8 mouse cellular contexts compared by ENCODE assay signal in the genomic region with DNA sequence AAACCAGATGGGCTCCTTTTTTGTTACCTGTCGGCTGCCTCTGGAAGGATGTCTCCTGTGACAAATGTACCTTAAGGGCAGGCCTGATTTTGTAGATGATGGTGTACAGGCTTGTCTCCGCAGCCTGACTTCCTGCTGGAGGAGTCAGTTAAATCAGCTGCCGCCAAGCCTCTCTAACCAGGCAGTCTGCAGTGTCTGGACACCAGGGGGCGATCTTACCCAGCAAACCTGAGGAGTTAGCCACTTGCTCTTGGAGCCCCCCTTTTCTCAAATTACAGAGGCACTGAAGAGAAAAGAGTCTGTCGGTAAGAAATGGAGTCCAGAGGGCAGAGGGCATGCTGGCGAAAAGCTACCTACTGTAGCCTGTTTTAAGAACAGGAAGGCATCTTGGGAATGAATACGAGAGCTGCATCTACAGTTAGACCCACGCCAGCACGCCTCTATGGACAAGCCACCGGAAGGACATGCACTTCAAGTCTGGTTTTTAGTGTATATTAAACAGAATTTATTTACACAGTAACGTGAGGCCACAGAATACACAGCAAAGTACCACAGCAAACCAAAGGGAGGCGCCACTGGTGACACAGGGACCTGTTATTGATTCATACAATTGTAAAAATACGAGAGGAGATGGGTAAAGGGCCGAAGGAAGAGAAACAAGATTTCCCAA. TPM values are rescaled to one million over a fixed set of nuclear protein-coding genes. Genes with fewer than 3 reads are reported as not detected.
A peak's percentile ranks its signal among the peaks of the same experiment; 100 is the strongest.
DNase-seq lines count a peak whose midpoint lies in the region; ATAC-seq and TF ChIP-seq lines count a peak whose summit lies in the region.

No protein-coding gene starts in this region.

- H3K27me3 ChIP-seq in MEL (ENCODE audit: control insufficient read depth in 1 of 2, insufficient read depth in 2 of 2, low read length in 2 of 2): no peaks in the 10 kb centered on the region; a peak in 3 of 4 replicates
- no peaks in the 10 kb centered on the region; the same call in 1 of the 2 replicates for H3K27me3 ChIP-seq in forebrain, postnatal 0 days (ENCODE audit: insufficient read depth, low read length)
- H3K27me3 ChIP-seq in hindbrain, embryonic 11.5 days (ENCODE audit: control insufficient read depth, insufficient read depth, low read length): no peaks in the 10 kb centered on the region

- peak; percentile 83 for DNase-seq in MEL (ENCODE audit: low read depth, low spot score)
- DNase-seq in forebrain, postnatal 0 days: peak; percentile 91
- peak; percentile 90 for DNase-seq in hindbrain, embryonic 11.5 days (ENCODE audit: low spot score)
- peak; percentile 84 for DNase-seq in layer of hippocampus, adult 9-10 months (ENCODE audit: low spot score)
- DNase-seq in lung, postnatal 36 days: peak; percentile 86
- peak; percentile 72 for DNase-seq in retina, postnatal 7 days (ENCODE audit: low read depth, low spot score)
- peak; percentile 96 for DNase-seq in thymus, postnatal 4 days

- ATAC-seq in cerebellum, adult (ENCODE audit: insufficient number of reproducible peaks, low FRiP score, low TSS enrichment): peak; percentile 70; the same call in 1 of the 2 replicates
- ATAC-seq in forebrain, postnatal 0 days: peak; percentile 89
- ATAC-seq in hindbrain, embryonic 11.5 days (ENCODE audit: low FRiP score): no peak

- peak; percentile 95 for TF ChIP-seq RAD21 in MEL (IDR thresholded peaks at IDR 0.05; ENCODE audit: low read depth, low read length)

- TF ChIP-seq POLR2A in MEL (IDR thresholded peaks at IDR 0.05; ENCODE audit: control insufficient read depth in 1 of 2, insufficient read depth in 1 of 2, low read depth in 1 of 2, low read length in 2 of 2, poor library complexity in 1 of 2): no peak

- no peaks in the 10 kb centered on the region for H3K9me3 ChIP-seq in MEL (replicated peaks; ENCODE audit: insufficient read depth, low read length)
- no peaks in the 10 kb centered on the region for H3K9me3 ChIP-seq in forebrain, postnatal 0 days (ENCODE audit: low read length)
- H3K9me3 ChIP-seq in hindbrain, embryonic 11.5 days (ENCODE audit: control insufficient read depth, low read length): no peaks in the 10 kb centered on the region

- H3K4me1 ChIP-seq in MEL (ENCODE audit: control insufficient read depth in 1 of 2, insufficient read depth in 2 of 2, low read length in 2 of 2): no peaks in the 10 kb centered on the region
- H3K4me1 ChIP-seq in forebrain, postnatal 0 days (ENCODE audit: insufficient read depth): no peaks in the 10 kb centered on the region
- H3K4me1 ChIP-seq in hindbrain, embryonic 11.5 days (replicated peaks; ENCODE audit: control insufficient read depth, insufficient read depth, low read length): no peaks in the 10 kb centered on the region

- TF ChIP-seq EP300 in MEL (IDR thresholded peaks at IDR 0.05; ENCODE audit: low read depth in 1 of 2, low read length in 2 of 2): no peak

- TF ChIP-seq CTCF in MEL (IDR thresholded peaks at IDR 0.05 in 2 of 3, conservative IDR thresholded peaks at IDR 0.05 in 1 of 3; ENCODE audit: control insufficient read depth in 1 of 3, insufficient read depth in 1 of 3, low read depth in 2 of 3, low read length in 3 of 3, poor library complexity in 1 of 3, severe bottlenecking in 1 of 3): peak; percentile 84 to 95 (median 91)
- peak; percentile 94 for TF ChIP-seq CTCF in forebrain, postnatal 0 days (IDR thresholded peaks at IDR 0.05; ENCODE audit: low read depth)

- no peak overlapping the region for H3K4me2 ChIP-seq in forebrain, postnatal 0 days (ENCODE audit: low read depth)
- H3K4me2 ChIP-seq in hindbrain, embryonic 11.5 days (replicated peaks; ENCODE audit: low read depth, low read length): no peak overlapping the region

- 43% methylated on average over 14 of the region's 14 CpGs for WGBS in forebrain, postnatal 0 days
- WGBS in hindbrain, embryonic 11.5 days: 44% methylated on average over 14 of the region's 14 CpGs

- H3K9ac ChIP-seq in MEL (ENCODE audit: control insufficient read depth, low read depth, low read length, poor library complexity, severe bottlenecking): no peak overlapping the region
- no peak overlapping the region for H3K9ac ChIP-seq in forebrain, postnatal 0 days
- no peak overlapping the region for H3K9ac ChIP-seq in hindbrain, embryonic 11.5 days (ENCODE audit: low read depth, low read length)

- no peak overlapping the region for H3K27ac ChIP-seq in MEL (ENCODE audit: control insufficient read depth, low read depth, low read length)
- H3K27ac ChIP-seq in forebrain, postnatal 0 days (ENCODE audit: low read depth, low read length): no peak overlapping the region
- H3K27ac ChIP-seq in hindbrain, embryonic 11.5 days (ENCODE audit: low read depth, low read length): no peak overlapping the region

- no peaks in the 10 kb centered on the region for H3K79me2 ChIP-seq in MEL (ENCODE audit: control insufficient read depth, insufficient read depth, low read length, poor library complexity)

- no peaks in the 10 kb centered on the region for H3K36me3 ChIP-seq in MEL (ENCODE audit: control insufficient read depth in 1 of 2, insufficient read depth in 2 of 2, low read length in 2 of 2)
- H3K36me3 ChIP-seq in forebrain, postnatal 0 days (ENCODE audit: insufficient read depth): no peaks in the 10 kb centered on the region
- H3K36me3 ChIP-seq in hindbrain, embryonic 11.5 days (ENCODE audit: control insufficient read depth, insufficient read depth, low read length): no peaks in the 10 kb centered on the region

- no peak overlapping the region for H3K4me3 ChIP-seq in MEL (ENCODE audit: control insufficient read depth in 1 of 2, insufficient read depth in 1 of 2, low read depth in 2 of 2, low read length in 2 of 2)
- H3K4me3 ChIP-seq in forebrain, postnatal 0 days (ENCODE audit: low read depth, low read length): no peak overlapping the region
- H3K4me3 ChIP-seq in hindbrain, embryonic 11.5 days (ENCODE audit: low read depth, low read length): no peak overlapping the region

TF ChIP-seq in MEL, 35 proteins besides CTCF, POLR2A, EP300 and RAD21:
- no peak for TF ChIP-seq HCFC1 (IDR thresholded peaks at IDR 0.05; ENCODE audit: low read depth, low read length)
- TF ChIP-seq MAZ (IDR thresholded peaks at IDR 0.05; ENCODE audit: low read depth, low read length): 0 out of 2 replicates have a peak, but pooled peaks have one; percentile 50
- TF ChIP-seq GABPA (IDR thresholded peaks at IDR 0.05; ENCODE audit: low read depth, low read length): no peak
- no peak for TF ChIP-seq CHD2 (IDR thresholded peaks at IDR 0.05; ENCODE audit: low read length)
- peak; percentile 28; the same call in 1 of the 2 replicates for TF ChIP-seq SIN3A (IDR thresholded peaks at IDR 0.05; ENCODE audit: low read length)
- TF ChIP-seq TAL1 (IDR thresholded peaks at IDR 0.05; ENCODE audit: low read length): no peak
- TF ChIP-seq SMC3 (IDR thresholded peaks at IDR 0.05; ENCODE audit: low read depth, low read length): peak; percentile 97
- peak; percentile 90 for TF ChIP-seq ZC3H11A (IDR thresholded peaks at IDR 0.05; ENCODE audit: low read depth, low read length)

RNA-seq across cellular contexts. Expression of a gene that starts 35.5 kb away (rescaled TPM):
- total RNA-seq in MEL (2012; rRNA removed): 48.3 and 49.5 TPM in 2 replicates
- polyA plus RNA-seq in MEL (2012; ENCODE audit: insufficient read depth in 1 of 2, insufficient read length in 2 of 2, low read depth in 1 of 2, low replicate concordance in 2 of 2, missing spikeins in 1 of 2): 10 to 100 TPM; 62.6 to 87.3 TPM
- 414 and 430 TPM in 2 replicates for total RNA-seq in forebrain, postnatal 0 days (2014; rRNA removed)
- 642 and 649 TPM in 2 replicates for polyA plus RNA-seq in forebrain, postnatal 0 days (2015; fragmentation: Nextera tagmentation; extraction: Ambion mirVana)
- 529 and 555 TPM in 2 replicates for polyA plus RNA-seq in hindbrain, embryonic 11.5 days (2014; fragmentation: Nextera tagmentation; extraction: Ambion mirVana)
